Mouse (Mus musculus): ENCODE data around the gene Smim5.

Smim5 gene

DNA sequence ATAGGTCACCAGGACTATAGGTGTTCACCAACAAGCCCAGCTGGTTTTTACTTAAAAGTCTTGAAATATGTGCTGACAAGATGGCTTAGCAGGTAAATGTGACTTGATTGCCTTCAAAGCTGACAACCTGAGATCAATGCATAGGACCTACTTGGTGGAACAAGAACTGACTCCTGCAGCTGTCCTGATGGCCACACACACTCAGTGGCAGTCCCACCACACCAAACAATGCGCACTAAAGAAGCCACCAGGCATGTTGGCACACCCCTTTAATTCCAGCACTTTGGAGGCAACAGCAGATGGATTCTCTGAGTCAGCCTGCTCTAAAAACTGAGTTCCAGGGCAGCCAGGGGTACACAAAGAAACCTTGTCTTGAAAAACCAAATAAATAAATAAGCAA lies 22.2 kb downstream of the Smim5 start:
- DNase-seq (ENCODE audit: low spot score): no peak

DNA sequence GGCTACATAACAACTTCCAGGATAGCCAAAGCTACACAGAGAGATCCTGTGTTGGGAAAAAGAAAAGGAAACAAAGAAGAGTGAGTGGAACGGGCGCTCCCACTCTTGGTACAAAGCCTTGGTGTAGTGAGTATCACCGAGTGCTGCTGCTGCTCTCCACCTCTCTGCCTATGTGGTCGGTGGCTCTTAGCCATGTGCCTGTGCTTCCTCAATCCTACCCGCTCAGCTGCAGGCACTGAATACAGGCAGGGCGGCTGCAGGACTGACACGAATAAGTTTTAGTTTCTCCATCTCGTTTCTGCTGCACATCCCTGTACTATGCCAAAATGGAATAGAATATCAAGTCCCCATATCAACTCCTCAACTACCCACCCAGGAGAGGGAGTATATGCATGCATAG lies 29.3 kb downstream of the Smim5 start:
- no peak for DNase-seq (ENCODE audit: low spot score)

DNA sequence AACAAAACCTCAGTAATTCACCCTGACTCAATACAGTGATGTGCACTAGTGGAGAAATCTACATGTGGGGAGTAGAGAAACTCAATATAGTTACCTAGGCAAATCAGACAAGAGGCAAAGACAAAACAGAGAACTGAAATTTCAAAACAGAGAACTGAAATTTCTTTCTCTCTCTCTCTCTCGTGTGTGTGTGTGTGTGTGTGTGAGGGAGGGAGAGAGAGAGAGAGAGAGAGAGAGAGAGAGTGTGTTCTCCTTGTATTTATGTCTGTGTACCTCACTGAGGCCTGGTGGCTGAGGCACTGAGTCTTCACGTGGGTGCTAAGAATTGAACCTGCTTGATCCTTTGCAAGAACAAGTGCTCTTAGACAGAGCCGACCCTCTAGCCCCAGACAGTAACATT lies 30.1 kb downstream of the Smim5 start:
- DNase-seq (ENCODE audit: low spot score): no peak

DNA sequence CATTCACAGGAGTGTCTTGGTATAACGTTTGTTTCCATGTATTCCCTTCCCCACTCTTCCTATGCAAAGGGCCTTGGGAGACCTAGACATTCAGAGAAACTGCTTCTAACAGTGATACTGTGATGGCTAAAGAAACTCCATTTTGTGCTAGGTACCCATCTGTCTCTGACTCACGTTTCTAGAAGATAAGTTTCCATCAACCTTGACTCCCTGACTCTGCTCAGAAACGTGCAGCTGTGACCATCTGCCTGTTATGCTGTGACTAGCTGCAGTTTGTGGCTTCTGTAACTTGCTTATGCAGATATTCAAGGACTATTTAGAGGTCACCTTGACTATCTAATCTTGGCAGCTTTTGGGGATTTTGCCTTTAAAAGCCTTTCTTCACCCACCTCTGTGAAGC lies 31.5 kb downstream of the Smim5 start:
- DNase-seq (ENCODE audit: low spot score): no peak

DNA sequence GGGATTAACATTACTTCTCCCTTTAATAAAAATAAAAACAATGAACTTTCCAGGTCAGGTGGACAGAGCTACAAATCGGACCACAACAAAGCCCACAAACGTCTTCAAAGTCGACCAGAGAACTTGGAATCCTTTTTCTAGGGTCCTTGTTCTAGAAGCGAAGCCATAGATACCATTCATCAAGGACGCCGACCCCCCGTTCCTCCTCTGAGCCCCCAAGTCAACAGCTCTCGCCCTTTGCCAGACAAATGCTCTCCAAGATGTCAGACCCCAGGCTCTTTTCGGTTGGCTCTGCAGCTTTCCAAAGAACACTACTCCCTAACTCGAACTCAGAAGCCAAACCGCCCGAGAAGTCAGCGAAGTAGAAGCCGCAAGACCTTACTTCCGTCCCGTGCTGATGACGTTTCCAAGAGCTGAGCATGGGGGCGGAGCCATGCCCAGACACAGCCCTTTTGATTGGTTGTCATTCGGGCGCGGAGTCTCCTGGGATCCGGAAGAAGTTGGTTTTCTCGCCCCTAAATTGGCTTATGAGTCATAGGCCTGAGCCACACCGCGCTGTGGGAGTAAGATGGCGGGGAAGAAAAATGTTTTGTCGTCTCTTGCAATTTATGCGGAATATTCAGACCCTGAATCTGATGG lies 33.5 kb downstream of the Smim5 start, which contains the start of the genes Sap30bp and Recql5:
TSS of gene Sap30bp (plus strand) at position 175 of the 639 bp plus-strand sequence.
TSS of gene Recql5 (minus strand) at position 370 of the 639 bp plus-strand sequence.
- peak; percentile 98 for DNase-seq (ENCODE audit: low spot score)

DNA sequence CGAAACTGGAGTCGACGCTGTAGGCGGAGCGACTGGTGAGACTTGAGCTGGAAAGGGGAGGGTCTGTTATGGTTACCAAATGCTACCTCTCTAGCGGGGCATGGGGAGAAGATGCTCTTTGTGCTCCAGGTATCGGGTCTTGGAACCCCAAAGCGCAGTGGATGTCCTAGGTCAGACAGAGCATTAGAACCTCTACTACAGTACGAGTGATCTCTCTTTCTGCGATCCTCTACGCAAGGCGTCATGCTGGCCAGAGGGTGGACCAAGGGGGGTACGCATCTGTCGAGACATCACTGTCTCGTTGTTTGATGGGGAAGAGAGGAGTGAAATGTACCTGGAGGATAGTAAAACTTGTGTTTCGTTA lies 34.0 kb downstream of the Smim5 start:
- no peak for DNase-seq (ENCODE audit: low spot score)

DNA sequence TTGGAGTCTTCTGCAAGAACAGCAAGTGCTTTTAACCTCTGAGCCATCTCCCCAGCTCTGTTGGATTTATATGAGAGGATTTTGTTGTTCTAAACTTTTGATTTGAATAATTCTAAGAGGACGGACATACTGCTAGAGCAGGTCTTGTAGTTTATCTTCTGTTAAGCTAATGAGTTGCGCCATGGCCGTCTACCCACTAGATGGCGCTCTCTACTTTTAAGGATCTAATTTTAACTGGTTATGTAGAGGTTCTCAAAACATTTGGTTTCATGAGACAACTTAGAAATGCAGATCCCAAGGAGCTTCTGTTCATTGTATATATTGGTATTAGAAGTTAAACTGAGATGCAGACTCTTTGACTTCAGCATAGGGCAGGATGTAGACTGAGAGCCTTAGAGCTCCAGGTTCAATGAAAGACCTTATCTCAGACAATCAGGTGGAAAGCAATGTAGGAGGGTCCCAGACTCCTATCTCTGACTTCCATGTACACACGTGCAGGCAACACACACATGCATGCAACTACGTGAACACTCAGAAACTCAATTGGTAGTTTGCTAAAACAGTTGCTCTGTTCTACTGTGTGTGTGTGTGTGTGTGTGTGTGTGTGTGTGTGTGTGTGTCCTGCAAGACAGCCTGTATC lies 40.0 kb downstream of the Smim5 start:
- peak; percentile 78 for DNase-seq (ENCODE audit: low spot score)

DNA sequence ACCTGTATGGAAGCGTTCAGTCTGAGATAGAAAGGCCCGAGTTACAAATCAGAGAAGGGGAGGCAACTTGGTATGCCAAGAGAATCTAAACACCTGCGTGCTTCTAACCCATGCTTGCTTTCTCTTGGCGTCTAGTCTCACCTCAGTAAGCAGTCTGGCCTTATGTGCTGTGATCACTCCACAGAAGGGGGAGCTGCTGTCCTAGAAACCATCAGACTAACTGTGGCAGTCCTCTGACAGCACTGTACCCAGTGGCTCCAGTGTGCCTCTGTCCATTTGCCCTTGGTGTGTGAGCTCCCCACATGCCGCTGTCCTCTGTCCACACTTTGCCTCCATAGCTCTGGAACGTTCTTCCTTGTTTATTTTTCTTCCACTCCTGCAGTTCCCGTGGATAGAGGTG lies 42.2 kb downstream of the Smim5 start:
- no peak for DNase-seq (ENCODE audit: low spot score)

DNA sequence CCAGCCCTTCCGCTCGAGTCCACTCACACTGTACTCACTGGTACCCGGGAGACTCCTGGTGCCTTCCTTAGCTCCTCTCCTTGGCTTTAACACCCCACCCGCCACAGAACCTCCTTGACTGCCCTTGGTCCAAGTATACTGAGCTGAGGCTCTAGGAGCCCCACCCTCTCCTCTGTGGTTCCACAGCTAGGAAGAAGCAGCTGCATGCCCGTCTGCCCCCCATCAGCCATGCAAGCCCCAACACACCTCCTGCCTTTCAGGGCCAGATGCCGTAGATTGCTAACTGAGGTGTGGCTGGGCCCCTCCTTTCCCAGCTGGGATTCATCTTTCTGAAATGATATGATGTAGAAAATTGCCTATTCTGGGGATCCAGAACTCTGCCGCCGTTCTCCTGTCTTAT lies 45.5 kb downstream of the Smim5 start:
- DNase-seq (ENCODE audit: low spot score): no peak

DNA sequence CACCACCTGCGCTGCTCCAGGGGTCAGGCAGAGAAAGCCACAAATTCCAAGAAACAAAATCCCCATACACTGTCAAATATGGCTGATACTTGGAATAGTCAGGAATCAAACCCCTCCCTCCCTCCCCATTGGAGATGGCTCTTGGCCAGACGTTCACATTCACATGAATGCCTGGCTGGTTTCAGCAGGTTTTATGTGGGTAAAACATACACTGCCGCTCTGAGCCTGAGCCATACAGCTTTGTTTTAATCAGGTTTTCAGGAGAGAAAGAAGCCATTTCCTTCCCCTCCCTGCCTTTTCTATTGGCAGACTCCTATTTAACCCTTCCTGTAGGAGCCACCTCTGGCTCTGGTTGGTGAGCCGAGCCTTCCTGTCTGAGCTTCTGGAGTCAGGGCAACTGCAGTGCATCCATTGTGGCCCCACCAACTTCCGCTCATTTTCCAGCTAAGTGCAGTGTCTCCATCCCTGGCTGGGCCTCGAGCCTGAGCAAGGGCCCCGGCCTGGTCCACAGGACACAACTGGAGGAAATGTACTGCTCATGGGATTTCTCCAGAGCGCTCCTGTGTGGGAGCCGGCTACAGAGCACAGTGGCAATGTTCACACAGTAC lies 46.6 kb downstream of the Smim5 start:
- DNase-seq (ENCODE audit: low spot score): no peak

DNA sequence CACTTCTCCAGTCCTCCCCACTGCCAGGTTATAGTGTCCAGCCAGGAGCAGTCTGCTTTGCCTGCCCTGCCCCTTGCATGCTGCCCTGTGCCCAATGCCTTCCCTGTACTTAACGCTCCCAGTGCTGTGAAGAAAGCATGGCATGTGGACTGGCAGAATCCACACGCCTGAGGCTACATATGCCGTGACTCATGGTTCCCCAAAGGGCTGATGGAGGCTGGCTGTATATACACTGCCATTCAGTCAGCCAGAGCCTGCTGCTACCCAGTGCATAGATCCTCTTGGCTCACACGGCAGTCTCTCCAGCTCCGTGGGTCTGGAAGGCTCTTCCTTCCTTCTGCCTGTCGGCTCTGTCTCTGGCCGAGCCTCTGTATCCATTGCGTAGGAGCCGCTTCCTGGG lies 48.5 kb downstream of the Smim5 start:
- no peak for DNase-seq (ENCODE audit: low spot score)

DNA sequence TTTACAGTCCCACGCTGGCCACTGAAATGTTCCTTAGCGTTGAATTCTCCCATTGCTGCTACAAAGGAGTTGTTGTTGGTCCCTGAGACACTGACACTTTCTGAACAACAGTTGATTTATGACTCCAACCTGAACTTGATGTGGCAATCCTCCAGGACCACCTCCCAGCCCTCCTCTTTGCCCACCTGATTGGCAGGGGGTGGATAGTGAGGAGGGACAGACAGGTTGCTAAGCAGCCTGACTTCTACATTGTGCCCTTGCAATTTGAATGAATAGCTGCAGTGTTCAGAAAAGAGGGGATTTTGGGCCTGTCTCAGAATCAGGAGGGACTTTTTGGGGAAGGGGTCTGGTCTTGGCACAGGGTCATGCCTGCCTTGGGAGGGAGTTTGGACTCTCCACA lies 51.0 kb downstream of the Smim5 start:
- no peak for DNase-seq (ENCODE audit: low spot score)

DNA sequence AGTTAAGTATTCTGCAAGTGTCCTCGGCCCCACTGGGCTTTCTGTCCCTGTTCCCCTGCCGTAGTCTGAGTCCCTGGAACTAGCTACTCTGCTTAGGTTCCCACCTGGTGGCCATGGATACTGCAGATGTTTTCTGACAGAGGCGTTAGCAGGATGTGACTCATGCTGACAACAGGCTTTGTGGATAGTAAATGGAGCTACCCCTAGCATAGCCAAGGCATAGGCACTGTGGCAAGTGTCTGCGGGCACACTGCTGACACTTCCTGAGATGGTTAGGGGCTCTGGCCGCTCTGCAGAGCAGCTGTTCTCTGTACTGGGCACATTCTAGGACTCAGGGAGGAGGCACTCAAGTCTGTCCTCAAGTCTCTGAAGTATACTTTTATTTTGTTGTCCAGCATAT lies 54.9 kb downstream of the Smim5 start:
- DNase-seq (ENCODE audit: low spot score): no peak

DNA sequence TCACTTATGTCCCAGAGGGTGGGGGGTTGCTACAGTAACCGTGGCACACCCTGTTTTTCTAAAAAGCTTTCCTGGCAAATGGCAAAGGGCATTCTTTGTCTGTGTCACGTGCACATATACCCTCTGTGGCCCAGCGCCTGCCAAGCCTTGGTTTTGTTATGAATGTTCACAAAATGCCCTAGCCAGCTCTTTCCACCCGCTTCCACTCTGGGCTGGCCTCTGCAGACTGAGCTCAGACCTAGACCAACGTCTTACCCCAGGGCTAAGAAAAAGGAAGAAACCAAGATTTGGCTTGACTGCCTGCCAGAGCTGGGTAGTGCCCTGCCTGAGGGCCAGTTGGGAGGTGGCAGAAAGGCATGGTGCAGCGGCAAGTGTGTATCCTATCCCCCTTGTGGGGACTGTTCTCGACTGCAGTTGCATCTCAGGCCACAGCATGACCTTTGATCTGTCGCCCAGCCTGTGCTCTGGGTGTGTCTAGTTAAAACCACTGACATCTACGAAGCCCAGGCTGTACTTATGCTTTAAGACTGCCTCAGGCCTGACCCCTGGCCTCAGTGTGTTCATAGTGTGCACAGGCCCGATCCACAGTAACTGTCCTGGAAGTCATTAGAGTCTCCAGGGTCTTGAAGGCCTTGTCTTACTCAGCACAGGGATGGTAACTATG lies 55.6 kb downstream of the Smim5 start:
- DNase-seq (ENCODE audit: low spot score): peak; percentile 50

All from lung, postnatal 25 days (tissue).